Mouse (Mus musculus) right cerebral cortex, adult 18-20 months (tissue): Measurements from ENCODE around the gene Gm5767.

Source experiments
- DNase-seq: peaks from one replicate; pipeline ENCODE4 v3.0.0; 2022; ENCODE audit warnings: mixed read lengths

Gm5767 gene

GRCm38 (mm10) chr16:8680470-8680869 lies at the start of gene Gm5767:
Gene Gm5767, plus strand, starts transcription at chr16:8680770.
- DNase-seq, result no peak

GRCm38 (mm10) chr16:8631428-8631827 lies 49.1 kb upstream of the Gm5767 start:
- no peak for DNase-seq

GRCm38 (mm10) chr16:8636867-8637216 lies 43.7 kb upstream of the Gm5767 start:
- no peak for DNase-seq

GRCm38 (mm10) chr16:8637217-8638051 lies 43.1 kb upstream of the Gm5767 start, which contains the start of the genes Pmm2 and Tmem186:
Gene Pmm2, plus strand, starts transcription at chr16:8637674.
Gene Tmem186, minus strand, starts transcription at chr16:8637712.
- peak; percentile 92 for DNase-seq

GRCm38 (mm10) chr16:8638131-8638530 lies 42.4 kb upstream of the Gm5767 start:
- DNase-seq, result no peak

GRCm38 (mm10) chr16:8639466-8640191 lies 40.9 kb upstream of the Gm5767 start:
- no peak for DNase-seq

- DNase-seq, result peak; percentile 30
Measured at GRCm38 (mm10) chr16:8643855-8644254, 36.7 kb upstream of the Gm5767 start.

GRCm38 (mm10) chr16:8645546-8645945 lies 35.0 kb upstream of the Gm5767 start:
- no peak for DNase-seq

- no peak for DNase-seq
Measured at GRCm38 (mm10) chr16:8650007-8650406, 30.6 kb upstream of the Gm5767 start.

GRCm38 (mm10) chr16:8655108-8655507 lies 25.5 kb upstream of the Gm5767 start:
- no peak for DNase-seq

GRCm38 (mm10) chr16:8655599-8655998 lies 25.0 kb upstream of the Gm5767 start:
- DNase-seq, result no peak

GRCm38 (mm10) chr16:8656256-8656655 lies 24.3 kb upstream of the Gm5767 start:
- DNase-seq, result no peak

GRCm38 (mm10) chr16:8658349-8658748 lies 22.2 kb upstream of the Gm5767 start:
- DNase-seq, result no peak

GRCm38 (mm10) chr16:8658764-8659163 lies 21.8 kb upstream of the Gm5767 start:
- no peak for DNase-seq

GRCm38 (mm10) chr16:8663022-8663421 lies 17.5 kb upstream of the Gm5767 start:
- no peak for DNase-seq

GRCm38 (mm10) chr16:8663606-8664539 lies 16.7 kb upstream of the Gm5767 start:
- DNase-seq, result peak; percentile 20

GRCm38 (mm10) chr16:8665367-8665766 lies 15.2 kb upstream of the Gm5767 start:
- no peak for DNase-seq

- DNase-seq, result no peak
Measured at GRCm38 (mm10) chr16:8666452-8666851, 14.1 kb upstream of the Gm5767 start.

- no peak for DNase-seq
Measured at GRCm38 (mm10) chr16:8667261-8667660, 13.3 kb upstream of the Gm5767 start.

- no peak for DNase-seq
Measured at GRCm38 (mm10) chr16:8667814-8668213, 12.8 kb upstream of the Gm5767 start.

GRCm38 (mm10) chr16:8668386-8668785 lies 12.2 kb upstream of the Gm5767 start:
- DNase-seq, result no peak

GRCm38 (mm10) chr16:8669432-8669831 lies 11.1 kb upstream of the Gm5767 start:
- DNase-seq, result no peak
